Mouse (Mus musculus): ENCODE measurements at regions not wholly inside any gene's neighbourhood (a gene's known extent, or its start where the extent isn't known, plus 50 kb on each side); places are given as distances from the start of the nearest gene placed in this dataset.

DNA sequence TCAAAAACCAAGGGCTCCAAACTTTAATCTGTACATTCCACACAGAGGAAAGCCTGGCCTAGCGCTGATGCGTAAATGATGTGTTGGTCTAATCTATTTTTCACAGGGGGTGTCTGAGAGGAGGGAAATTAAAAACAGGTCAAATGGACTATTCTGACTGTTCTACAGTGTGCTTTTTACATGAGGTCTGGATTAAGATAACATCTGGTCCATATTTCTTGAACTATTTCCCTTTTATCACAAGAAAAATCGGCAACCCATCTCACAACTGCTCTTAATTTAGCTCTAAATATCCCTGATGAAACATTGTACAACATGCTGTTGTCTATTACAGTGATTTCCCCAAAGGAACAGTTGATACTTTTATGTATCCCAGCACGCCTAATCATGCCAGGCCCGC is 149.4 kb upstream of the Cdkn3 start:
- H3K9ac ChIP-seq, result no peak overlapping the region
- H3K4me2 ChIP-seq, result no peak overlapping the region
- H3K27me3 ChIP-seq (ENCODE audit: insufficient read depth, low read length), result no peaks in the 10 kb centered on the region
- WGBS, result 81% methylated on average over 5 of the region's 5 CpGs
- ATAC-seq (ENCODE audit: insufficient read depth) (no peak), DNase-seq (no peak)
- peaks cover 4% of the 10 kb centered on the region; the same call in 1 of the 2 replicates for H3K4me1 ChIP-seq (ENCODE audit: insufficient read depth)
- H3K36me3 ChIP-seq (ENCODE audit: insufficient read depth), result no peaks in the 10 kb centered on the region
- no peak for TF ChIP-seq CTCF (IDR thresholded peaks at IDR 0.05; ENCODE audit: low read depth)
- H3K9me3 ChIP-seq (ENCODE audit: low read depth, low read length), result no peaks in the 10 kb centered on the region
- no peak overlapping the region for H3K4me3 ChIP-seq (ENCODE audit: low read depth, low read length)
- no peak overlapping the region; the same call in 1 of the 2 replicates for H3K27ac ChIP-seq (ENCODE audit: low read depth)

DNA sequence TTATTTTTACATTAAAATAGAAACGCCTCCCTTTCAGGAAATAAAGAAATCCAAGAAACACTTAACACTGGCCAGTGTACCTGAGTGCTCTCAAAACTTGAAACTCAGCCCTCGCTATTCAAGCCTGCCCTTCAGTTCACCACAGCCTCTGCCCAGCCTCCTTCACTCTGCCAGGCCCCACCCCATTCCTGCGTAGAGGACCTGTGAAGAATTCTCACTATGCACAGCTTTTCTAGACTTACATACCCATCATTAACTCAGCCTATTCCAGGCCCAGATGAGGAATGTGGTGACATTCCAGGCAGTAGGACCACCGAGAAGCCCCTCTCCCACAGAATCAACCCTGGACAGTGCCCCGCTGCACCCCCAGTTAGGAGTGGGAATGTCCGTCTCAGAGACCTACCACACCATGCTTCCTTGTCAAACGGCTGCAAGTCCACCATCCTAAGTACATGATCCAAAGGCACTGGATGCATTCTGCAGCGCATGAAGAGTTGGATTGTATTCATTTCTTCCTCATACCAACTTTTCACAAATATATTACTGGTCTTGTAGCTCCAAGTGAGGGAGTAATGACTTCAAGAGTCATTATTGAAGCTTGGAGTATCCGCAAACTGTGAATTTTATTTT is 150.0 kb upstream of the Cdkn3 start:
- no peaks in the 10 kb centered on the region for H3K9me3 ChIP-seq (ENCODE audit: low read depth, low read length)
- no peak for TF ChIP-seq CTCF (IDR thresholded peaks at IDR 0.05; ENCODE audit: low read depth)
- no peak overlapping the region for H3K9ac ChIP-seq
- no peaks in the 10 kb centered on the region for H3K27me3 ChIP-seq (ENCODE audit: insufficient read depth, low read length)
- ATAC-seq (ENCODE audit: insufficient read depth), result peak; percentile 82
- no peaks in the 10 kb centered on the region for H3K36me3 ChIP-seq (ENCODE audit: insufficient read depth)
- H3K4me2 ChIP-seq, result no peak overlapping the region
- peak overlapping the region; percentile 1; the same call in 1 of the 2 replicates for H3K27ac ChIP-seq (ENCODE audit: low read depth)
- WGBS, result 62% methylated on average over 9 of the region's 9 CpGs
- peak; percentile 64 for DNase-seq
- no peak overlapping the region for H3K4me3 ChIP-seq (ENCODE audit: low read depth, low read length)
- peaks cover 6% of the 10 kb centered on the region; the same call in 1 of the 2 replicates for H3K4me1 ChIP-seq (ENCODE audit: insufficient read depth)

DNA sequence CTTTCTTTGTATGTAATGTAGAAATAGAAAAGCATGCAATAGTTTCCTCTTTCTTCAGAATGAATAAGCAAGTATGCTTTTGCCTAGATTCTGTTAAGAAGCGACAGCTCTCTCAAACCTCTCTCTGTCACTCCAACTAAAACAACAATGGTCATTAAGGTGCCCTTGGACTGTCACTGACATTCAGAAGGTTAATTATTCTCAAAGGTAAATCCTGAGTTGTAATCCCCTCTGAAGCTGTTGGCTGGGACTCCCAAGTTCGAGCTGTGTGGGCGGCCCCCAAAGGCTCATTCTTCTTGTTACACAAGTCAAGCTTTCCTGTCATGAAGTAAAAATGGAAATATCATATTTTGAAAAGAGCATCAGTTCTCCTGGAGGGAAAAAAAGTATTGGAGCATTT is 153.6 kb upstream of the Cdkn3 start:
- H3K36me3 ChIP-seq (ENCODE audit: insufficient read depth), result no peaks in the 10 kb centered on the region
- no peak for DNase-seq
- TF ChIP-seq CTCF (IDR thresholded peaks at IDR 0.05; ENCODE audit: low read depth), result no peak
- no peak overlapping the region for H3K4me2 ChIP-seq
- no peaks in the 10 kb centered on the region for H3K27me3 ChIP-seq (ENCODE audit: insufficient read depth, low read length)
- H3K9me3 ChIP-seq (ENCODE audit: low read depth, low read length), result no peaks in the 10 kb centered on the region
- no peak for ATAC-seq (ENCODE audit: insufficient read depth)
- peaks cover 12% of the 10 kb centered on the region; the same call in 1 of the 2 replicates for H3K4me1 ChIP-seq (ENCODE audit: insufficient read depth)
- H3K9ac ChIP-seq, result no peak overlapping the region
- H3K4me3 ChIP-seq (ENCODE audit: low read depth, low read length), result no peak overlapping the region
- no peak overlapping the region for H3K27ac ChIP-seq (ENCODE audit: low read depth)
- WGBS, result 70% methylated on average over 3 of the region's 3 CpGs

DNA sequence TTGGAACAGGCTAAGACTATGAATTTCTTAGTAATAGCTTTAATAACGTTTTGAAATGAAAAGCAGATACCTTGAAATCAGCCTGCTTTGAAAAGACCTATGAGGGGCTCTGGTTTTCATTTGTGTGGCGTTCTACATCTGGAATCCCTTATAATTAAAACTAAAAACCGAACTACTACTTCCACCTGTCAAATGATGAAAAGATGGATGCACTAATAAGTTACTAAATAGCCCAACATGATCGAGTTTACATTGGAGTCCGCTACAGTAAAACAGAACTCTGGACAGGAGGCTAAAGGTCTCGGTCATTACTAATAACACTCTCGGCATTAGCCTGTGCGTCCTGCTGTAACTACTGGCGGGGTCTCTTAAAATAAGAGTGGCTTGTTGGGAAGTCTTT is 154.3 kb upstream of the Cdkn3 start:
- Histone ChIP-seq H3K27ac (ENCODE audit: low read depth) (no peak overlapping the region), H3K36me3 (ENCODE audit: insufficient read depth) (no peaks in the 10 kb centered on the region), H3K27me3 (ENCODE audit: insufficient read depth, low read length) (no peaks in the 10 kb centered on the region), H3K4me3 (ENCODE audit: low read depth, low read length) (no peak overlapping the region), H3K9me3 (ENCODE audit: low read depth, low read length) (no peaks in the 10 kb centered on the region), H3K4me2 (no peak overlapping the region), H3K9ac (no peak overlapping the region), H3K4me1 (ENCODE audit: insufficient read depth) (peaks cover 12% of the 10 kb centered on the region; the same call in 1 of the 2 replicates)
- WGBS, result 31% methylated on average over 9 of the region's 9 CpGs
- no peak for ATAC-seq (ENCODE audit: insufficient read depth)
- TF ChIP-seq CTCF (IDR thresholded peaks at IDR 0.05; ENCODE audit: low read depth), result no peak
- no peak for DNase-seq

DNA sequence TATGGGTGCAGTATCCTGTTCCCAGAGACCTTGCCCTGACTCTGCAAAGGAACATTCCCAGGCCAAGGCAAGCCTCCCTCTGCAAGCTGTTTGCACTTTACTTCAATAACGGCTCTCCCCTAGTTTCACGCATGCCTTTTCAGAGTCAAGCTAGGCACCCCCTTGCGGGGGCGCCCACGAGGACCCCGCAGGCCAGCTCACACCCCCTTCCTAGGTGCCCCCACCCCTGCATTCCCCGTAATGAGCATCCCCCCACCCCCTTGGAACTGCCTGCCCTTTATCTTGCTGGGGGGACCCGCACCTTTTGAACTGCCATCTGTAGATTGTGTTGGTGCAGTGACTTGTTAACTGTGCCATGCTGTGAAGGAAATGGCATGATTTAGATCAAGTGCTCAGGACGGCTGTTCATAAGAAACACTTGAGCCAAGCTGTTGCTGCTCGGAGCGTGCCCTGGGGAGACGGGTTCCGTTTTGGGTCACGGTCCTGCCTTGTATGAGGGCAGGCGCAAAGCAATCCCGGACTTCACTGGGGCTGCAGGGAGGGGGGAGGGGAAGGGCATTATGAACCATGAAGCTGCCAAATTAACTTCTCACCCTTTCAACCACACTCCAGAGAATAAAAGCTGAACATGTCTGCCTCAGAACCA is 155.3 kb upstream of the Cdkn3 start:
- no peak overlapping the region for H3K4me3 ChIP-seq (ENCODE audit: low read depth, low read length)

DNA sequence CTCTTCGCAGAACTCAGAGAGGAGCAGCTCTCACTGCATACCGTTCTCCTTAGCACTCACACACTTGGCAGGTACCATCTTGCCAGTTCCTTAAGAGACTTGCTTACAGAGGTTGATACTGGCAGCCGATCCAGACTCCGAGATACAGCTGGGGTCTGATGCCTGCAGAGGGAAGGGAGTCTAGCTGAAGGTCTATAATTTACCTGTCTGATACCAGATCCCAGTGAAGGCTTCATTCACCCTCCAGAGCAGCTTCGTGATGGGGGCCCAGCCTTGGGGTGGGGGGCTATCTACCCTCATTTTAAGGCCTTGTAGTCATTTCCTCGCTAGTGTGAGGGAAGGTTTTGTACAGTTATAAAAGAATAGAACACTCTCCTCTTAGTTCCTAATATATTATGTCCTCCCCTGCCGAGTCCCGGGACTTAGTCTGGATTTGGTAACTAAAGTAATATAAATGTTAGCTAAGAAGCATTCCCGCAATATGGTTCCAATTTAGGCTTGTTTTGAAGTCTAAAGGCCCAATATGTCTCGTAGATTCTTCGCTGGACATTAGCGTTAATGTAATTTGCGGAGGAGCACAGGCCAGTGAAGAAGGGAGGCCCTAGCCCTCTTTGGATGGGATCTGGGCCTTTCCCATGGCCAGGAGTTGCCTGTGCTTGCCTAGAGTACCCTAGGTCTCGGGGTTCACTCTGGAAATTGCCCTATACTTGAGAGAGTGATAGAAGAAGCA is 156.0 kb upstream of the Cdkn3 start:
- Histone ChIP-seq H3K27ac (ENCODE audit: low read depth) (no peak overlapping the region), H3K4me2 (no peak overlapping the region), H3K27me3 (ENCODE audit: insufficient read depth, low read length) (no peaks in the 10 kb centered on the region), H3K4me3 (ENCODE audit: low read depth, low read length) (no peak overlapping the region), H3K9ac (no peak overlapping the region), H3K36me3 (ENCODE audit: insufficient read depth) (no peaks in the 10 kb centered on the region), H3K4me1 (ENCODE audit: insufficient read depth) (peaks cover 9% of the 10 kb centered on the region; the same call in 1 of the 2 replicates), H3K9me3 (ENCODE audit: low read depth, low read length) (no peaks in the 10 kb centered on the region)
- 74% methylated on average over 14 of the region's 14 CpGs for WGBS
- no peak for DNase-seq
- no peak for TF ChIP-seq CTCF (IDR thresholded peaks at IDR 0.05; ENCODE audit: low read depth)
- ATAC-seq (ENCODE audit: insufficient read depth), result no peak

More for the DNA sequence above, 155.3 kb upstream of the Cdkn3 start:
- Histone ChIP-seq H3K9ac (0 out of 2 replicates have a peak overlapping the region, but pooled peaks have one; percentile 7), H3K36me3 (ENCODE audit: insufficient read depth) (no peaks in the 10 kb centered on the region), H3K9me3 (ENCODE audit: low read depth, low read length) (no peaks in the 10 kb centered on the region), H3K4me2 (peak overlapping the region; percentile 48), H3K27ac (ENCODE audit: low read depth) (no peak overlapping the region), H3K27me3 (ENCODE audit: insufficient read depth, low read length) (no peaks in the 10 kb centered on the region), H3K4me1 (ENCODE audit: insufficient read depth) (peaks cover 9% of the 10 kb centered on the region; the same call in 1 of the 2 replicates)
- DNase-seq (no peak), ATAC-seq (ENCODE audit: insufficient read depth) (no peak; the same call in 1 of the 2 replicates)
- TF ChIP-seq CTCF (IDR thresholded peaks at IDR 0.05; ENCODE audit: low read depth), result no peak
- 13% methylated on average over 16 of the region's 16 CpGs for WGBS

All from lung, embryonic 14.5 days (tissue).